Mouse (Mus musculus) midbrain, embryonic 15.5 days (tissue): Measurements from ENCODE around the gene Snrnp48. TPM values are rescaled to one million over a fixed set of nuclear protein-coding genes. Genes with fewer than 3 reads are reported as not detected.

Experiments
- ATAC-seq: fragments of 200-750 bp; cut with Nextera tagmentation; replicated peaks from 2 replicates; pipeline ENCODE4 v1.8.0; 2017; ENCODE audit warnings: moderate TSS enrichment
- H3K27ac ChIP-seq: fragments of 300-500 bp; sonication (generic); 2 replicates; pipeline ENCODE4 v1.5.1; 2015; ENCODE audit warnings: mild to moderate bottlenecking, inconsistent platforms
- H3K27me3 ChIP-seq: fragments of 300-500 bp; sonication (generic); replicated peaks from 2 replicates; pipeline ENCODE4 v1.6.1; 2015; ENCODE audit warnings: inconsistent platforms
- H3K36me3 ChIP-seq: fragments of 300-500 bp; sonication (generic); replicated peaks from 2 replicates; pipeline ENCODE4 v1.6.1; 2015; ENCODE audit warnings: inconsistent platforms
- H3K4me1 ChIP-seq: fragments of 300-500 bp; sonication (generic); 2 replicates; pipeline ENCODE4 v1.6.1; 2015; ENCODE audit warnings: inconsistent platforms
- H3K4me2 ChIP-seq: fragments of 300-500 bp; sonication (generic); 2 replicates; pipeline ENCODE4 v1.6.1; 2015; ENCODE audit warnings: inconsistent platforms, mild to moderate bottlenecking, moderate library complexity
- H3K4me3 ChIP-seq: fragments of 300-500 bp; sonication (generic); 2 replicates; pipeline ENCODE4 v1.5.1; 2015; ENCODE audit warnings: mild to moderate bottlenecking, inconsistent platforms
- H3K9ac ChIP-seq: fragments of 300-500 bp; sonication (generic); 2 replicates; pipeline ENCODE4 v1.6.1; 2015; ENCODE audit warnings: mild to moderate bottlenecking, inconsistent platforms
- H3K9me3 ChIP-seq: fragments of 300-500 bp; sonication (generic); 2 replicates; pipeline ENCODE4 v1.6.1; 2016; ENCODE audit warnings: inconsistent platforms
- WGBS: fragments of 180-500 bp; shearing (Covaris S2); methylation state at CpG from one replicate; pipeline ENCODE4 v1.1.7; 2015; ENCODE audit warnings: mixed read lengths; 5-methylcytosine and 5-hydroxymethylcytosine counted together
- polyA plus RNA-seq: library from polyadenylated mRNA; unstranded; fragments of >200 nt; fragmentation: Nextera tagmentation; extraction: Ambion mirVana; gene quantifications from 2 replicates; pipeline ENCODE4 v1.2.1, GENCODE M21; 2015

The Snrnp48 gene
- polyA plus RNA-seq, 1 experiment from 2014 or later = 29.4 TPM

- Histone ChIP-seq H3K4me1 (no peaks in the 10 kb centered on the region), H3K36me3 (peaks cover 68% of the 10 kb centered on the region), H3K4me2 (no peak overlapping the region), H3K27ac (no peak overlapping the region), H3K9me3 (no peaks in the 10 kb centered on the region), H3K27me3 (no peaks in the 10 kb centered on the region), H3K9ac (no peak overlapping the region), H3K4me3 (no peak overlapping the region)
- ATAC-seq = no peak
- 96% methylated on average over 6 of the region's 6 CpGs for WGBS
Measured at GRCm38 (mm10) chr13:38220331-38220730, 15.6 kb downstream of the Snrnp48 start.

- no peaks in the 10 kb centered on the region for H3K27me3 ChIP-seq
- WGBS = 65% methylated on average over 9 of the region's 9 CpGs
- no peak overlapping the region for H3K4me2 ChIP-seq
- peaks cover 20% of the 10 kb centered on the region; the same call in 1 of the 2 replicates for H3K36me3 ChIP-seq
- no peak overlapping the region for H3K27ac ChIP-seq
- H3K4me3 ChIP-seq = no peak overlapping the region
- no peaks in the 10 kb centered on the region for H3K4me1 ChIP-seq
- no peak overlapping the region for H3K9ac ChIP-seq
- H3K9me3 ChIP-seq = no peaks in the 10 kb centered on the region
- ATAC-seq = peak; percentile 73
Measured at GRCm38 (mm10) chr13:38230177-38230821, 25.6 kb downstream of the Snrnp48 start.

- no peak overlapping the region for H3K9ac ChIP-seq
- H3K36me3 ChIP-seq = peaks cover 13% of the 10 kb centered on the region; the same call in 1 of the 2 replicates
- no peaks in the 10 kb centered on the region for H3K4me1 ChIP-seq
- H3K4me2 ChIP-seq = no peak overlapping the region
- H3K27me3 ChIP-seq = no peaks in the 10 kb centered on the region
- WGBS = 90% methylated on average over 4 of the region's 4 CpGs
- H3K4me3 ChIP-seq = no peak overlapping the region
- ATAC-seq = no peak
- no peaks in the 10 kb centered on the region for H3K9me3 ChIP-seq
- H3K27ac ChIP-seq = no peak overlapping the region
Measured at GRCm38 (mm10) chr13:38232411-38232810, 27.7 kb downstream of the Snrnp48 start.

- no peaks in the 10 kb centered on the region for H3K9me3 ChIP-seq
- H3K4me1 ChIP-seq = no peaks in the 10 kb centered on the region
- no peak overlapping the region for H3K9ac ChIP-seq
- H3K4me3 ChIP-seq = no peak overlapping the region
- H3K27me3 ChIP-seq = no peaks in the 10 kb centered on the region
- peaks cover 12% of the 10 kb centered on the region; the same call in 1 of the 2 replicates for H3K36me3 ChIP-seq
- ATAC-seq = no peak
- H3K27ac ChIP-seq = no peak overlapping the region
- no peak overlapping the region for H3K4me2 ChIP-seq
- 81% methylated on average over 3 of the region's 3 CpGs for WGBS
Measured at GRCm38 (mm10) chr13:38232856-38233625, 28.3 kb downstream of the Snrnp48 start.

GRCm38 (mm10) chr13:38234651-38235050 is 29.9 kb downstream of the Snrnp48 start:
- H3K9ac ChIP-seq = no peak overlapping the region
- ATAC-seq = no peak
- H3K4me2 ChIP-seq = no peak overlapping the region
- H3K4me3 ChIP-seq = no peak overlapping the region
- H3K9me3 ChIP-seq = no peaks in the 10 kb centered on the region
- H3K4me1 ChIP-seq = no peaks in the 10 kb centered on the region
- 77% methylated on average over 5 of the region's 5 CpGs for WGBS
- no peaks in the 10 kb centered on the region for H3K36me3 ChIP-seq
- no peaks in the 10 kb centered on the region for H3K27me3 ChIP-seq
- H3K27ac ChIP-seq = no peak overlapping the region

GRCm38 (mm10) chr13:38235370-38235769 is 30.6 kb downstream of the Snrnp48 start:
- no peaks in the 10 kb centered on the region for H3K27me3 ChIP-seq
- 82% methylated on average over 3 of the region's 3 CpGs for WGBS
- H3K4me1 ChIP-seq = no peaks in the 10 kb centered on the region
- ATAC-seq = no peak
- no peaks in the 10 kb centered on the region for H3K36me3 ChIP-seq
- no peaks in the 10 kb centered on the region for H3K9me3 ChIP-seq
- H3K4me3 ChIP-seq = no peak overlapping the region
- no peak overlapping the region for H3K4me2 ChIP-seq
- no peak overlapping the region for H3K27ac ChIP-seq
- no peak overlapping the region for H3K9ac ChIP-seq

- Histone ChIP-seq H3K4me3 (no peak overlapping the region), H3K4me2 (no peak overlapping the region), H3K9me3 (no peaks in the 10 kb centered on the region), H3K27ac (no peak overlapping the region), H3K9ac (no peak overlapping the region), H3K4me1 (no peaks in the 10 kb centered on the region), H3K36me3 (no peaks in the 10 kb centered on the region), H3K27me3 (no peaks in the 10 kb centered on the region)
- ATAC-seq = no peak
- 80% methylated on average over 5 of the region's 5 CpGs for WGBS
Measured at GRCm38 (mm10) chr13:38248151-38248550, 43.4 kb downstream of the Snrnp48 start.

- Histone ChIP-seq H3K4me1 (no peaks in the 10 kb centered on the region), H3K27ac (no peak overlapping the region), H3K4me2 (no peak overlapping the region), H3K9ac (no peak overlapping the region), H3K9me3 (no peaks in the 10 kb centered on the region), H3K36me3 (no peaks in the 10 kb centered on the region), H3K27me3 (no peaks in the 10 kb centered on the region), H3K4me3 (no peak overlapping the region)
- ATAC-seq = no peak
- WGBS = 89% methylated on average over 3 of the region's 3 CpGs
Measured at GRCm38 (mm10) chr13:38251226-38251625, 46.5 kb downstream of the Snrnp48 start.

- no peak overlapping the region for H3K9ac ChIP-seq
- no peaks in the 10 kb centered on the region for H3K4me1 ChIP-seq
- no peak for ATAC-seq
- no peaks in the 10 kb centered on the region for H3K36me3 ChIP-seq
- H3K4me2 ChIP-seq = no peak overlapping the region
- WGBS = 92% methylated on average over 9 of the region's 9 CpGs
- no peak overlapping the region for H3K27ac ChIP-seq
- no peak overlapping the region for H3K4me3 ChIP-seq
- H3K9me3 ChIP-seq = no peaks in the 10 kb centered on the region
- H3K27me3 ChIP-seq = no peaks in the 10 kb centered on the region
Measured at GRCm38 (mm10) chr13:38253696-38254095, 49.0 kb downstream of the Snrnp48 start.

GRCm38 (mm10) chr13:38258901-38259300 is 54.2 kb downstream of the Snrnp48 start:
- 78% methylated on average over 2 of the region's 2 CpGs for WGBS
- H3K4me1 ChIP-seq = no peaks in the 10 kb centered on the region
- no peaks in the 10 kb centered on the region for H3K9me3 ChIP-seq
- no peaks in the 10 kb centered on the region for H3K36me3 ChIP-seq
- H3K4me2 ChIP-seq = no peak overlapping the region
- H3K27ac ChIP-seq = no peak overlapping the region
- H3K4me3 ChIP-seq = no peak overlapping the region
- ATAC-seq = no peak
- no peak overlapping the region for H3K9ac ChIP-seq
- no peaks in the 10 kb centered on the region for H3K27me3 ChIP-seq

GRCm38 (mm10) chr13:38269055-38269692 is 64.4 kb downstream of the Snrnp48 start:
- no peak overlapping the region for H3K4me2 ChIP-seq
- WGBS = 92% methylated on average over 8 of the region's 8 CpGs
- ATAC-seq = no peak
- no peak overlapping the region for H3K9ac ChIP-seq
- no peaks in the 10 kb centered on the region for H3K36me3 ChIP-seq
- no peaks in the 10 kb centered on the region for H3K27me3 ChIP-seq
- no peak overlapping the region for H3K4me3 ChIP-seq
- no peak overlapping the region for H3K27ac ChIP-seq
- H3K9me3 ChIP-seq = no peaks in the 10 kb centered on the region
- H3K4me1 ChIP-seq = no peaks in the 10 kb centered on the region

- 72% methylated on average over 3 of the region's 3 CpGs for WGBS
- ATAC-seq = no peak
- Histone ChIP-seq H3K4me3 (no peak overlapping the region), H3K9me3 (no peaks in the 10 kb centered on the region), H3K4me1 (no peaks in the 10 kb centered on the region), H3K9ac (no peak overlapping the region), H3K27me3 (no peaks in the 10 kb centered on the region), H3K36me3 (no peaks in the 10 kb centered on the region), H3K27ac (no peak overlapping the region), H3K4me2 (no peak overlapping the region)
Measured at GRCm38 (mm10) chr13:38272624-38273023, 67.9 kb downstream of the Snrnp48 start.
